Mouse (Mus musculus) CH12.LX (cell line): ENCODE data around the gene Frat1.

ENCODE experiments used
- BHLHE40 ChIP-seq: IDR thresholded peaks from 2 replicates; pipeline ENCODE4 v1.6.1; 2011; ENCODE audit warnings: mild to moderate bottlenecking, low read depth, low read length, improper control_type of control experiment
- CHD2 ChIP-seq: IDR thresholded peaks from 2 replicates; pipeline ENCODE4 v1.6.1; 2011; ENCODE audit warnings: low read length, improper control_type of control experiment
- CTCF ChIP-seq, 2 experiments: IDR thresholded peaks in 1 of 2; conservative IDR thresholded peaks in 1 of 2; 2 replicates each; pipeline ENCODE4 v1.5.1; 2011 to 2012; ENCODE audit warnings: low read depth in 2 of 2, low read length in 2 of 2, improper control_type of control experiment in 1 of 2, inconsistent platforms in 1 of 2, mild to moderate bottlenecking in 1 of 2, moderate library complexity in 1 of 2
- EP300 ChIP-seq: IDR thresholded peaks from 2 replicates; pipeline ENCODE4 v1.6.1; 2011; ENCODE audit warnings: low read length, improper control_type of control experiment
- HCFC1 ChIP-seq: IDR thresholded peaks from 2 replicates; pipeline ENCODE4 v1.6.1; 2012; ENCODE audit warnings: low read depth, mild to moderate bottlenecking, inconsistent platforms, low read length, improper control_type of control experiment
- RCOR1 ChIP-seq: conservative IDR thresholded peaks from 2 replicates; pipeline ENCODE4 v1.6.1; 2012; ENCODE audit warnings: low read depth, mild to moderate bottlenecking, inconsistent platforms, low read length, improper control_type of control experiment

DNA sequence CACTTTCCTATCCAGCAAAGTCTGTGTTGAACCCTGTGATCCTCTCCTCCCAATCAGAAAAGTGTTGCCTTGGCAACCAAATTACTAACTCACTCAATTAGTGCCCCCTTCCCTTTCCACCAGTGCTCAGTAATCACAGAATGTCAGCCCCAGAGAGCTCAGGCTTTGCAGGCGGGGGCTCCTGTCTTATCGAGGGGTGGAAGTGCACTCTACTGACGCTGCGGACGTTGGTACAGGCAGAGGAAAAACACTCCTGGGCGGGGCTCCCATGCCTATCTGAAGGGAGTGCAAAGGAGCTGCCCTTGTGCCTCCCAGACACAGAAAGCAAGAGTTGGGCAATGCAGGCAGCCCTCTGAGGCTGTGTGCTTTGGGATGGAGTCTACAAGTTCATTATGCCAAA, 6.0 kb downstream of the Frat1 start:
- TF ChIP-seq CTCF (conservative IDR thresholded peaks at IDR 0.05 in 1 of 2, IDR thresholded peaks at IDR 0.05 in 1 of 2; ENCODE audit: low read depth in 2 of 2, low read length in 2 of 2): no peak
- TF ChIP-seq CHD2: no peak
- TF ChIP-seq BHLHE40: no peak
- no peak for TF ChIP-seq RCOR1
- TF ChIP-seq HCFC1: no peak
- no peak for TF ChIP-seq EP300
